Mouse (Mus musculus) kidney, postnatal 0 days (tissue): ENCODE data around the gene Megf11. TPM values are rescaled to one million over a fixed set of nuclear protein-coding genes. Genes with fewer than 3 reads are reported as not detected.

ENCODE experiments used
- ATAC-seq: fragments of 200-750 bp; cut with Nextera tagmentation; replicated peaks from 2 replicates; pipeline ENCODE4 v1.8.0; 2017; ENCODE audit warnings: low read depth, moderate number of reproducible peaks, moderate TSS enrichment, moderate library complexity; ENCODE audit not compliant: low FRiP score
- DNase-seq: peaks from one replicate; pipeline ENCODE4 v3.0.0-alpha.2; 2016; ENCODE audit warnings: low spot score
- H3K27ac ChIP-seq: fragments of 300-500 bp; sonication (generic); 2 replicates; pipeline ENCODE4 v1.5.1; 2014; ENCODE audit warnings: mild to moderate bottlenecking
- H3K27me3 ChIP-seq: fragments of 300-500 bp; sonication (generic); 2 replicates; pipeline ENCODE4 v1.6.1; 2014; ENCODE audit warnings: low read length, mixed read lengths; ENCODE audit not compliant: insufficient read depth
- H3K36me3 ChIP-seq: fragments of 300-500 bp; sonication (generic); 2 replicates; pipeline ENCODE4 v1.6.1; 2014; ENCODE audit warnings: low read length, mixed read lengths; ENCODE audit not compliant: insufficient read depth
- H3K4me1 ChIP-seq: fragments of 300-500 bp; sonication (generic); replicated peaks from 2 replicates; pipeline ENCODE4 v1.6.1; 2014; ENCODE audit warnings: antibody characterized with exemption, low read length, mixed read lengths; ENCODE audit not compliant: insufficient read depth
- H3K4me2 ChIP-seq: fragments of 300-500 bp; sonication (generic); 2 replicates; pipeline ENCODE4 v1.6.1; 2014; ENCODE audit warnings: mild to moderate bottlenecking, low read length, moderate library complexity, mixed read lengths
- H3K4me3 ChIP-seq: fragments of 300-500 bp; sonication (generic); replicated peaks from 2 replicates; pipeline ENCODE4 v1.5.1; 2014; ENCODE audit warnings: low read depth, low read length
- H3K9ac ChIP-seq: fragments of 300-500 bp; sonication (generic); 2 replicates; pipeline ENCODE4 v1.6.1; 2014; ENCODE audit warnings: low read depth, low read length
- H3K9me3 ChIP-seq: fragments of 300-500 bp; sonication (generic); replicated peaks from 2 replicates; pipeline ENCODE4 v1.6.1; 2016; ENCODE audit warnings: low read length, inconsistent platforms, mixed read lengths
- CTCF ChIP-seq: IDR thresholded peaks from 2 replicates; pipeline ENCODE4 v1.5.1; 2016; ENCODE audit warnings: antibody characterized with exemption, low read depth, mild to moderate bottlenecking, moderate library complexity
- WGBS: fragments of 180-500 bp; shearing (Covaris S2); extraction: QIAGEN DNeasy Blood & Tissue Kit; methylation state at CpG from one replicate; pipeline ENCODE4 v1.1.7; 2014; 5-methylcytosine and 5-hydroxymethylcytosine counted together
- polyA plus RNA-seq: library from polyadenylated mRNA; unstranded; fragments of >200 nt; fragmentation: Nextera tagmentation; extraction: Ambion mirVana; gene quantifications from 2 replicates; pipeline ENCODE4 v1.2.1, GENCODE M21; 2015

Gene Megf11
- polyA plus RNA-seq, 1 experiment from 2014 or later, result 2.6 TPM

GRCm38 (mm10) chr9:64594442-64594841 lies 209.0 kb downstream of the Megf11 start:
- Histone ChIP-seq H3K9me3 (no peaks in the 10 kb centered on the region), H3K4me1 (no peaks in the 10 kb centered on the region; the same call in 1 of the 2 replicates), H3K4me2 (no peak overlapping the region), H3K27ac (no peak overlapping the region), H3K36me3 (no peaks in the 10 kb centered on the region), H3K27me3 (no peaks in the 10 kb centered on the region), H3K4me3 (no peak overlapping the region), H3K9ac (no peak overlapping the region)
- 68% methylated on average over 8 of the region's 8 CpGs for WGBS
- no peak for DNase-seq
- ATAC-seq, result no peak
- no peak for TF ChIP-seq CTCF

GRCm38 (mm10) chr9:64598427-64598826 lies 213.0 kb downstream of the Megf11 start:
- H3K9ac ChIP-seq, result no peak overlapping the region
- H3K36me3 ChIP-seq, result no peaks in the 10 kb centered on the region
- no peak for ATAC-seq
- H3K27me3 ChIP-seq, result no peaks in the 10 kb centered on the region
- no peak overlapping the region for H3K4me2 ChIP-seq
- no peak for TF ChIP-seq CTCF
- H3K9me3 ChIP-seq, result no peaks in the 10 kb centered on the region
- H3K27ac ChIP-seq, result no peak overlapping the region
- peaks cover 4% of the 10 kb centered on the region; the same call in 1 of the 2 replicates for H3K4me1 ChIP-seq
- no peak overlapping the region for H3K4me3 ChIP-seq
- WGBS, result 89% methylated on average over 7 of the region's 7 CpGs
- DNase-seq, result no peak

GRCm38 (mm10) chr9:64600731-64601130 lies 215.3 kb downstream of the Megf11 start:
- DNase-seq, result peak; percentile 24
- WGBS, result 47% methylated on average over 2 of the region's 2 CpGs
- no peaks in the 10 kb centered on the region for H3K9me3 ChIP-seq
- H3K4me1 ChIP-seq, result peaks cover 4% of the 10 kb centered on the region
- no peaks in the 10 kb centered on the region for H3K36me3 ChIP-seq
- H3K4me3 ChIP-seq, result no peak overlapping the region
- H3K27me3 ChIP-seq, result no peaks in the 10 kb centered on the region
- H3K9ac ChIP-seq, result no peak overlapping the region
- no peak for ATAC-seq
- H3K4me2 ChIP-seq, result no peak overlapping the region
- no peak for TF ChIP-seq CTCF
- H3K27ac ChIP-seq, result no peak overlapping the region

GRCm38 (mm10) chr9:64602895-64603294 lies 217.5 kb downstream of the Megf11 start:
- H3K9me3 ChIP-seq, result no peaks in the 10 kb centered on the region
- 84% methylated on average over 1 of the region's 1 CpGs for WGBS
- H3K27me3 ChIP-seq, result no peaks in the 10 kb centered on the region
- H3K4me2 ChIP-seq, result no peak overlapping the region
- no peaks in the 10 kb centered on the region for H3K36me3 ChIP-seq
- TF ChIP-seq CTCF, result no peak
- H3K9ac ChIP-seq, result no peak overlapping the region
- H3K4me1 ChIP-seq, result peaks cover 4% of the 10 kb centered on the region; the same call in 1 of the 2 replicates
- DNase-seq (no peak), ATAC-seq (no peak)
- no peak overlapping the region for H3K4me3 ChIP-seq
- no peak overlapping the region for H3K27ac ChIP-seq

GRCm38 (mm10) chr9:64604217-64604711 lies 218.8 kb downstream of the Megf11 start:
- H3K27ac ChIP-seq, result no peak overlapping the region
- H3K4me2 ChIP-seq, result no peak overlapping the region
- 62% methylated on average over 7 of the region's 7 CpGs for WGBS
- H3K4me1 ChIP-seq, result peaks cover 4% of the 10 kb centered on the region; the same call in 1 of the 2 replicates
- no peak overlapping the region for H3K4me3 ChIP-seq
- H3K9me3 ChIP-seq, result no peaks in the 10 kb centered on the region
- no peaks in the 10 kb centered on the region for H3K36me3 ChIP-seq
- no peak for DNase-seq
- no peak for ATAC-seq
- TF ChIP-seq CTCF, result no peak
- H3K27me3 ChIP-seq, result no peaks in the 10 kb centered on the region
- no peak overlapping the region for H3K9ac ChIP-seq

- no peak overlapping the region for H3K4me2 ChIP-seq
- H3K27me3 ChIP-seq, result no peaks in the 10 kb centered on the region
- no peak overlapping the region for H3K9ac ChIP-seq
- ATAC-seq, result no peak
- TF ChIP-seq CTCF, result no peak
- H3K36me3 ChIP-seq, result no peaks in the 10 kb centered on the region
- H3K9me3 ChIP-seq, result no peaks in the 10 kb centered on the region
- H3K4me1 ChIP-seq, result peaks cover 4% of the 10 kb centered on the region; the same call in 1 of the 2 replicates
- 81% methylated on average over 14 of the region's 14 CpGs for WGBS
- DNase-seq, result no peak
- H3K27ac ChIP-seq, result no peak overlapping the region
- H3K4me3 ChIP-seq, result no peak overlapping the region
Observed at GRCm38 (mm10) chr9:64605077-64605714, 219.8 kb downstream of the Megf11 start.
